16 mouse cellular contexts compared by ENCODE assay signal in genomic region chr15:78158335-78158734, GRCm38 (mm10). TPM values are rescaled to one million over a fixed set of nuclear protein-coding genes. Genes with fewer than 3 reads are reported as not detected.
DNase-seq lines count a peak whose midpoint lies in the region.
"Had no signal": no experiment of that assay in that cellular context is flagged by ENCODE, and none has a peak within 500 bp of the region (broad histone marks: within the 10 kb centered on the region; RNA-seq: fewer than 3 reads in every experiment).

No protein-coding gene starts in this region.

- peak; percentile 12 for DNase-seq in adrenal gland, postnatal 14 days
- no peak for DNase-seq in adrenal gland, adult 18-20 months (ENCODE audit: low spot score in 2 of 2)
- peak; percentile 52 to 68 for DNase-seq in cerebellum, postnatal 14 days
- no peak for DNase-seq in cerebellum, adult 11 months
- DNase-seq in 416B (ENCODE audit: low read depth) = peak; percentile 54
- DNase-seq: adrenal gland, adult 8-10 months; adrenal gland, postnatal 25 days; cerebellum, adult 11-12 months; cerebellum, adult 2 months; cerebellum, adult 9-10 months; cerebellum, postnatal 36 days; embryo, embryonic 11 days; forebrain, postnatal 0 days had no signal

RNA-seq across cellular contexts. Expression of gene Ift27, which starts 15.6 kb away (rescaled TPM):
- total RNA-seq in adrenal gland, postnatal 14 days (2021) = 17.2 and 18.4 TPM in 2 replicates
- 10 to 100 TPM; 13.2 to 14.8 TPM for total RNA-seq in adrenal gland, adult 18-20 months (2021)

RNA-seq across cellular contexts. Expression of gene Cacng2, which starts 38.5 kb away (rescaled TPM):
- total RNA-seq in adrenal gland, postnatal 14 days (2021) = 0.26 and 0.60 TPM in 2 replicates
- under 1 TPM; 0.29 to 0.40 TPM for total RNA-seq in adrenal gland, adult 18-20 months (2021)
- total RNA-seq: common myeloid progenitor, adult 5-6 weeks; ES-E14; MEL had no signal

RNA-seq across cellular contexts. Expression of gene Pvalb, which starts 47.9 kb away (rescaled TPM):
- 0.94 TPM in 1 of 2 replicates, not detected in the other for total RNA-seq in adrenal gland, postnatal 14 days (2021)
- 1 to 10 TPM in 1 of 2 experiments, not detected in 1; 1.7 TPM for total RNA-seq in adrenal gland, adult 18-20 months (2021)
- total RNA-seq: adrenal gland, adult 8-10 months; adrenal gland, postnatal 25 days; common myeloid progenitor, adult 5-6 weeks; ES-E14; MEL had no signal

Comparison
In these comparisons a context has a peak if more than half of its experiments do, and no peak if none do; other contexts are left out.
1. DNase-seq: peak in adrenal gland, postnatal 14 days (single experiment), cerebellum, postnatal 14 days (2 of 2) and 416B (single experiment); none in adrenal gland, adult 18-20 months (0 of 2) and cerebellum, adult 11 months (single experiment).